In the genomic region with DNA sequence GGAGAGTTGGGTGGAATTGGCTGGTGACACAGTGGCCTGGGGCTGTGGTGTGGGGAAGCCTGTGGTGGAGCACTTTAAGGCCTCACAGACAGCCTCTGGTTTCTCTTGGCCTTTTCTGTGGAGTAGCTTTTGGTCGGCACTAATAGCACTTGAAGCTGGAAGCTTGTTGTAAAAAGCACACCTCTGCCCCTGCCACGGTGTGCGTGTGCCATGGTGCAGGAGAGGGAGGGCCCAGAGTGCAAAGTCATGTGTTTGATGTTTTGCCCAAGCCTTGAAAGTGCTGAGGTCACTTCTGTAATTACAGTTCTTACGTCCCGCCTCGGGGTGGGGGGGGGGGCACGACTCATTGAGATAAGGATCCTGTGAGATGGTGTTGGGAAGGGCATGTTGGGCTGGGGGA, we compare ENCODE assay signal across 9 mouse cellular contexts. TPM values are rescaled to one million over a fixed set of nuclear protein-coding genes. Genes with fewer than 3 reads are reported as not detected.
A peak's percentile ranks its signal among the peaks of the same experiment; 100 is the strongest.
DNase-seq lines count a peak whose midpoint lies in the region; ATAC-seq and TF ChIP-seq lines count a peak whose summit lies in the region.
"Had no signal": no experiment of that assay in that cellular context is flagged by ENCODE, and none has a peak within 500 bp of the region (broad histone marks: within the 10 kb centered on the region; RNA-seq: fewer than 3 reads in every experiment).

No protein-coding gene starts in this region.

- H3K27me3 ChIP-seq in lung, embryonic 16.5 days (ENCODE audit: control insufficient read depth, insufficient read depth, low read depth, low read length): peaks cover 5% of the 10 kb centered on the region; the same call in 1 of the 2 replicates
- H3K27me3 ChIP-seq in forebrain, embryonic 13.5 days: peaks cover 19% of the 10 kb centered on the region
- no peaks in the 10 kb centered on the region for H3K27me3 ChIP-seq in limb, embryonic 14.5 days (ENCODE audit: control insufficient read depth, insufficient read depth, low read length)
- no peaks in the 10 kb centered on the region; the same call in 1 of the 2 replicates for H3K27me3 ChIP-seq in stomach, embryonic 15.5 days (replicated peaks)

- no peak for ATAC-seq in lung, embryonic 16.5 days (ENCODE audit: low read depth)
- ATAC-seq in forebrain, embryonic 13.5 days: no peak
- ATAC-seq in limb, embryonic 14.5 days (ENCODE audit: low FRiP score, low read depth): no peak
- no peak for ATAC-seq in stomach, embryonic 15.5 days (ENCODE audit: insufficient read depth, low FRiP score, low read depth)
- no peak for ATAC-seq in monocyte, adult 5-6 weeks (replicated peaks; ENCODE audit: insufficient number of reproducible peaks, low FRiP score, low TSS enrichment, poor library complexity, severe bottlenecking)

- peak overlapping the region; percentile 89 for H3K27ac ChIP-seq in lung, embryonic 16.5 days (ENCODE audit: low read length)
- H3K27ac ChIP-seq in forebrain, embryonic 13.5 days: peak overlapping the region; percentile 95
- H3K27ac ChIP-seq in limb, embryonic 14.5 days (replicated peaks; ENCODE audit: low read depth, low read length): peak overlapping the region; percentile 95
- peak overlapping the region; percentile 78 for H3K27ac ChIP-seq in stomach, embryonic 15.5 days

- no peaks in the 10 kb centered on the region for H3K9me3 ChIP-seq in lung, embryonic 16.5 days (ENCODE audit: control insufficient read depth, low read length)
- H3K9me3 ChIP-seq in forebrain, embryonic 13.5 days (replicated peaks): no peaks in the 10 kb centered on the region
- no peaks in the 10 kb centered on the region for H3K9me3 ChIP-seq in limb, embryonic 14.5 days (ENCODE audit: control insufficient read depth, low read length)
- H3K9me3 ChIP-seq in stomach, embryonic 15.5 days: no peaks in the 10 kb centered on the region

- peak overlapping the region; percentile 90 for H3K9ac ChIP-seq in lung, embryonic 16.5 days (ENCODE audit: low read length)
- peak overlapping the region; percentile 98 for H3K9ac ChIP-seq in forebrain, embryonic 13.5 days
- H3K9ac ChIP-seq in limb, embryonic 14.5 days (ENCODE audit: low read depth, low read length, severe bottlenecking): peak overlapping the region; percentile 91
- H3K9ac ChIP-seq in stomach, embryonic 15.5 days: peak overlapping the region; percentile 62; the same call in 1 of the 2 replicates

- peak overlapping the region; percentile 88 for H3K4me3 ChIP-seq in lung, embryonic 16.5 days (ENCODE audit: low read length)
- no peak overlapping the region for H3K4me3 ChIP-seq in lung, adult 2 months (replicated peaks; ENCODE audit: extremely low read depth, low read depth, low read length)
- peak overlapping the region; percentile 98 for H3K4me3 ChIP-seq in forebrain, embryonic 13.5 days
- peak overlapping the region; percentile 97 for H3K4me3 ChIP-seq in limb, embryonic 14.5 days (replicated peaks; ENCODE audit: low read length)
- peak overlapping the region; percentile 73 for H3K4me3 ChIP-seq in stomach, embryonic 15.5 days (replicated peaks)

- peaks cover 29% of the 10 kb centered on the region for H3K4me1 ChIP-seq in lung, embryonic 16.5 days (replicated peaks; ENCODE audit: control insufficient read depth, insufficient read depth, low read length)
- H3K4me1 ChIP-seq in lung, adult 2 months (ENCODE audit: control insufficient read depth, insufficient read depth, low read length): no peaks in the 10 kb centered on the region; the same call in 1 of the 2 replicates
- H3K4me1 ChIP-seq in forebrain, embryonic 13.5 days: peaks cover 54% of the 10 kb centered on the region
- H3K4me1 ChIP-seq in limb, embryonic 14.5 days (ENCODE audit: control insufficient read depth, insufficient read depth, low read length): peaks cover 37% of the 10 kb centered on the region
- peaks cover 35% of the 10 kb centered on the region for H3K4me1 ChIP-seq in stomach, embryonic 15.5 days

- peak overlapping the region; percentile 89 for H3K4me2 ChIP-seq in lung, embryonic 16.5 days (ENCODE audit: low read depth, low read length)
- peak overlapping the region; percentile 98 for H3K4me2 ChIP-seq in forebrain, embryonic 13.5 days
- peak overlapping the region; percentile 78 for H3K4me2 ChIP-seq in limb, embryonic 14.5 days (replicated peaks; ENCODE audit: low read depth, low read length, severe bottlenecking)
- peak overlapping the region; percentile 88 for H3K4me2 ChIP-seq in stomach, embryonic 15.5 days

- no peak for TF ChIP-seq POLR2A in lung, adult 2 months (IDR thresholded peaks at IDR 0.05; ENCODE audit: borderline replicate concordance, extremely low read depth, low read depth, low read length)
- TF ChIP-seq POLR2A in limb, embryonic 14.5 days (IDR thresholded peaks at IDR 0.05; ENCODE audit: borderline replicate concordance, extremely low read depth, insufficient read depth, insufficient read length): no peak

- peaks cover 24% of the 10 kb centered on the region for H3K36me3 ChIP-seq in lung, embryonic 16.5 days (ENCODE audit: control insufficient read depth, insufficient read depth, low read length)
- H3K36me3 ChIP-seq in forebrain, embryonic 13.5 days (ENCODE audit: poor library complexity, severe bottlenecking): peaks cover 32% of the 10 kb centered on the region
- H3K36me3 ChIP-seq in limb, embryonic 14.5 days (ENCODE audit: control insufficient read depth, insufficient read depth, low read length): peaks cover 37% of the 10 kb centered on the region
- peaks cover 19% of the 10 kb centered on the region; the same call in 1 of the 2 replicates for H3K36me3 ChIP-seq in stomach, embryonic 15.5 days

- 0% methylated on average over 7 of the region's 7 CpGs for WGBS in lung, embryonic 16.5 days
- WGBS in lung, adult 2 months: 25% methylated on average over 7 of the region's 7 CpGs
- 11% methylated on average over 7 of the region's 7 CpGs for WGBS in forebrain, embryonic 13.5 days
- WGBS in limb, embryonic 14.5 days: 1% methylated on average over 7 of the region's 7 CpGs
- WGBS in stomach, embryonic 15.5 days: 4% methylated on average over 7 of the region's 7 CpGs

- no peak for DNase-seq in lung, adult 2 months
- DNase-seq in limb, embryonic 14.5 days (ENCODE audit: low spot score): no peak
- DNase-seq in layer of hippocampus, postnatal 14 days (ENCODE audit: low spot score in 2 of 2): no peak
- no peak for DNase-seq in cerebellum, postnatal 4 days (ENCODE audit: low spot score in 2 of 2)

- TF ChIP-seq CTCF in lung, adult 2 months (IDR thresholded peaks at IDR 0.05; ENCODE audit: insufficient read depth, low read length): no peak

RNA-seq across cellular contexts. Expression of gene Cbx2, which starts 1.5 kb away (rescaled TPM):
- polyA plus RNA-seq in lung, embryonic 16.5 days (2015; fragmentation: Nextera tagmentation; extraction: Ambion mirVana): 27.4 and 30.5 TPM in 2 replicates
- 2.9 and 4.4 TPM in 2 replicates for polyA plus RNA-seq in lung, adult 2 months (2012; rRNA removed)
- 45.2 and 52.0 TPM in 2 replicates for polyA plus RNA-seq in forebrain, embryonic 13.5 days (2015; fragmentation: Nextera tagmentation; extraction: Ambion mirVana)
- 35.7 and 40.4 TPM in 2 replicates for polyA plus RNA-seq in limb, embryonic 14.5 days (2012; rRNA removed)
- polyA plus RNA-seq in limb, embryonic 14.5 days (2014; fragmentation: Nextera tagmentation; extraction: Ambion mirVana): 29.1 and 35.5 TPM in 2 replicates
- 21.3 and 24.8 TPM in 2 replicates for polyA plus RNA-seq in stomach, embryonic 15.5 days (2015; fragmentation: Nextera tagmentation; extraction: Ambion mirVana)
- total RNA-seq in monocyte, adult 5-6 weeks (2017): 0.75 to 2.7 TPM (median 2.2 TPM) in 3 replicates
- total RNA-seq in layer of hippocampus, postnatal 14 days (2021): 1 to 10 TPM; 3.6 to 4.2 TPM

RNA-seq across cellular contexts. Expression of gene Cbx8, which starts 16.5 kb away (rescaled TPM):
- 7.7 and 7.9 TPM in 2 replicates for polyA plus RNA-seq in lung, embryonic 16.5 days (2015; fragmentation: Nextera tagmentation; extraction: Ambion mirVana)
- 3.8 and 3.9 TPM in 2 replicates for polyA plus RNA-seq in lung, adult 2 months (2012; rRNA removed)
- 9.8 and 12.3 TPM in 2 replicates for polyA plus RNA-seq in forebrain, embryonic 13.5 days (2015; fragmentation: Nextera tagmentation; extraction: Ambion mirVana)
- 6.9 and 7.2 TPM in 2 replicates for polyA plus RNA-seq in limb, embryonic 14.5 days (2012; rRNA removed)
- 10.1 and 12.6 TPM in 2 replicates for polyA plus RNA-seq in limb, embryonic 14.5 days (2014; fragmentation: Nextera tagmentation; extraction: Ambion mirVana)
- 6.9 and 7.2 TPM in 2 replicates for polyA plus RNA-seq in stomach, embryonic 15.5 days (2015; fragmentation: Nextera tagmentation; extraction: Ambion mirVana)
- total RNA-seq in monocyte, adult 5-6 weeks (2017): 2.7 to 7.3 TPM (median 4.7 TPM) in 3 replicates
- 10 to 100 TPM; 15.0 to 15.2 TPM for total RNA-seq in layer of hippocampus, postnatal 14 days (2021)

RNA-seq across cellular contexts. Expression of gene Enpp7, which starts 36.3 kb away (rescaled TPM):
- polyA plus RNA-seq in lung, embryonic 16.5 days (2015; fragmentation: Nextera tagmentation; extraction: Ambion mirVana): not detected in 2 replicates
- polyA plus RNA-seq in lung, adult 2 months (2012; rRNA removed): 0.13 TPM in 1 of 2 replicates, not detected in the other
- polyA plus RNA-seq in forebrain, embryonic 13.5 days (2015; fragmentation: Nextera tagmentation; extraction: Ambion mirVana): not detected in 2 replicates
- 0.05 and 0.08 TPM in 2 replicates for polyA plus RNA-seq in limb, embryonic 14.5 days (2012; rRNA removed)
- not detected in 2 replicates for polyA plus RNA-seq in limb, embryonic 14.5 days (2014; fragmentation: Nextera tagmentation; extraction: Ambion mirVana)
- polyA plus RNA-seq in stomach, embryonic 15.5 days (2015; fragmentation: Nextera tagmentation; extraction: Ambion mirVana): not detected in 2 replicates
- total RNA-seq in monocyte, adult 5-6 weeks (2017): not detected in 3 replicates
- total RNA-seq in layer of hippocampus, postnatal 14 days (2021): not detected
- total RNA-seq: layer of hippocampus, postnatal 10 days had no signal
